Mouse (Mus musculus) CH12F3 (cell line): ENCODE results near the gene C1qtnf6.

Source experiments
- in situ Hi-C: fragments of 300-500 bp; cut with MboI; formaldehyde crosslinking; loops from 2 replicates; pipeline ENCODE4 v1.14.3; 2020; ENCODE audit warnings: low sequenced_read_pairs

The C1qtnf6 gene

DNA sequence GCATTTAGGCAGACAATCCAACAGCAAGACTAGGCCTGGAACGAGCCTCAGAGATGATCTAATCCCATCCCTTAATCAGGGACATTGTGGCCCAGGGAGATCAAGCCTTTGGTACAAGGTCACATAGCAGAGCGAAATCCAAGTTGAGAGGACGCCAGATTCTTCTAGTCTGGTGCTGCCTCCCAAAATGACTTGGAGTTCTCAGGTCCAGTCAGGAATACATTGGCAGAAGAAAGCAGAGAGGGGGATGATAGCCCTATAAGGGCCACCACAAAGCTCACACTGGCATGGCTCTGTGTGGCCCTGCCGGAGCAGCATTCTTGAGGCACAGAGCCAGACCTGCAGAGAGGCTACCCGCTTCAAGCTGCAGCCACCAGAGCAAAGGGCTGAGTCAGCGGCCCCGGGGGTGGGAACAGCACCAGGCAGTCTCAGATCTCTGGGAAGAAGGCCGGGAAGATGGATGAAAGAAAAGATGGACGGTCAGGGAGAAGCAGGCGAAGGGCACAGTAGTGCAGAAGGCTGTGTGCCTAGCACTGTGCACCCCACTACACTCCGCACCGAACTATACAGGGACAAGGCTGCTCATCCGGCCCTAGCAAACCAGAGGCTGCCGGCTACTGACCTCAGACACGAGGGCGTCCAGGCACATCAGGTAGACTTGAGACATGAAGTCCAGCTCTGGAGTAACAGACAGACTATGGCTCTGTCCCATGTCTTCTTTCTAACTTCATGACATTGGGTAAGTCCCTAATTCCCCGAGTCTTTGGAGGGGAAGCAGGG lies at the start of gene C1qtnf6:
Gene C1qtnf6, minus strand, starts transcription at position 746 of the 780 bp plus-strand sequence.
- in situ Hi-C loops, result loop anchor here (25.0 kb wide), 1 partner anchor 344 kb away; no protein-coding TSS in a partner anchor

DNA sequence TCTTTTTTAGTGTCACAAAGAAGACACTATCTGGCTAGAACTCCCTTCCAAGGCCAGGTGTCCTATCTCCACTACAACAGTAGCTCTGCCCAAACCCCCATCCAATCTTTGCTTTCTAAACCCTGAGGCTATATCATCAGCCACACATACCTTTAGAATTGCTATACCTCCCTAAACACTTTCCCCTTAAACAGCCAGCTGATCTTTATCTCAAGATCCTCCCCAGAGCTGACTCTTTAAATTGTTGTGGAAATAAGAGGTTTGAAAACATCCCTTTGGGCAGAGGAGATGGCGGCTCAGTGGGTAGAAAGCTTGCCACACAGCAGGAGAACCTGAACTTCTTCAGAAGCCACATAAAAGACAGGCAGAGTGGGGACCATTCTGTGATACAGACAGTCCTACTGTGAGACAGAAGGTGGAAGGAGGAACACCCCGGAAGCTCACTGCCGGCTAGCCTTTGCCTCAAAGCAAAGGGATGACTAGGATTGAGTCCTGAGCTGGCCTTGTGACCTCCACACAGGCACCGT lies 45.1 kb upstream of the C1qtnf6 start:
- in situ Hi-C loops, result no loop called here

DNA sequence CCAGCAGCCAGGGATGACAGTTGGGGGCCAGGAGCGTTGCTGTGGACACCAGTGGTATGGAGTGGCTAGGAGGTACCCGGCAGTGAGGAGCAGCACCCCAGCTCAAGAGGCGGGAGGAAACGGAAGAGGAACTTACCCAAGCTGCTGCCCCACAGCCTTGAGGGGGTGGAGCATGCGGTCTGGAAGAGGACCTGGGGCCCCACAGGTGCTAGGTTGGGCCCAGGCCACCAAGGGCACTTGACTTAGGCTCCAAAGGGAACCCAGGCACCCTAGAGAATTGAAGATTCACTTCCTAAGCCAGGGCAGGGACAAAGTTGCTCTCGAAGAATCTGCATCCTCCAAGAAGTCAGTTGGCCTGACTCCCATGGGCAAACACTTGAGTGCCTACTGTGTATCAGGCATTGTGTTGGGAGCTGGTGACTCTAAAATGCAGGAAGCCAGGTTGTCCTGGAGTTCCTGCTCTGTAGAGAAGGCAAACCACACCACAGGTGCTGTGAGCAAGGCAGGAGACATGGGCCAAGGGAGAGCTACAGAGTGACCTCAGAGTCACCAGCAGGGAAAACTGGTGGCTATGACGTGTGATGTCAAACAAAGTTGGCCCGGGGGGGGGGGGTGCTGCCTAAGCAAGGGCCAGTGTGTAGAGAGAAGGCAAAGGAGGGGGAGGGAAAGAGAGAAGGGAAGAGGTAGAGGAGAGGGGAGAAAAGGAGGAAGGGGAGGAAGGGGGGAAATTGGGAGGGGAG lies 41.6 kb upstream of the C1qtnf6 start, which contains the start of gene Rac2:
Gene Rac2, minus strand, starts transcription at position 126 of the 740 bp plus-strand sequence.
- in situ Hi-C loops, result no loop called here

DNA sequence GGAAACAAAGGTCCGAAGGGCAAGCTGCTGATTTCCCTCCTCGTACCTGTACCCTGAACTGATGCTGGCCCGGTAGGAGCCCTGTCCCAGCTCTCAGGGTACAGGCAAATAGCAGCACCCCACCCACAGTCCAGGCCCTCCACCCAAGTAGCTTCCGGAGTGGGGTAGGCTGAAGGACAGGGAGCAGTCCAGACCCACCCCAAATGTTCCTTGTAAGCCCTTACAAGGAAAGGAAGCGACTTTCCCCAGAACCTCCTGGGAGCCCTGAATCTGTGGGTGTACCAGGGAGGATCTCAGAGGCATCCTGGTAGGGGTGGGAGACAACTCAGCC lies 41.0 kb upstream of the C1qtnf6 start:
- in situ Hi-C loops, result no loop called here

DNA sequence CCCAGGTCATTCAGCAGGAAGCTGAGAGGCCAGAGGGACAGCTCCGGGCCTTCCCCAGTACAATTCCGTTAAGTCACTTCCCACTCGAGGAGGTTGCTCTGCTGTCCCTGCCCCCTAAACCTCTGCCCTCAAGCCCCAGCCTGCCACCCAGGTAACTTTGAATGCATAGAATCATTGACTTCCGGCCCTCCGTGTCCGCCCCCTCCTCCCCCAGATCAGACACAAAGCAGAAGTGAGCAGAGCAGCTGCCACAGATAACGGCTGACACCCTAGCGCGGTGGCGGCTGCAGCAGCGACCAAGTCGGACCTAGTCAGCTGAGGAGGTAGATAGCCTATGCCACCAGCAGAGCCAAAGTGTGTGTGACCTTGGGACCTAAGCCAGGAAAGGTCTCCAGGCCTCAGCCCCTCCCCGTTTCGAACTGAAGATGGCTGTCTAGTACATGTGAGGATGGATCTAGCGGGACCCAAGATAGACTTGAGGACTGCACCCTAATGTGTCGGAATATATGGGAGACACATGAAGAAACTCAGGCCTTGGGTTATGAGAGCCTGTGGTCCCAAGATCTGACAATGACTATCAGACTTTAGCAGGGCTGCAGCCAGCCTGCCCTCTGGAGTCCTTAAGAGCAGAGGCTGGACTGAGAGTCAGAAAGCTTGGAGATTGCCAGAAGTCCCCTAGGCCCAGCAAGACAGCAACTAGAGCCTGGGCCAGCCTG lies 40.5 kb upstream of the C1qtnf6 start:
- in situ Hi-C loops, result no loop called here

DNA sequence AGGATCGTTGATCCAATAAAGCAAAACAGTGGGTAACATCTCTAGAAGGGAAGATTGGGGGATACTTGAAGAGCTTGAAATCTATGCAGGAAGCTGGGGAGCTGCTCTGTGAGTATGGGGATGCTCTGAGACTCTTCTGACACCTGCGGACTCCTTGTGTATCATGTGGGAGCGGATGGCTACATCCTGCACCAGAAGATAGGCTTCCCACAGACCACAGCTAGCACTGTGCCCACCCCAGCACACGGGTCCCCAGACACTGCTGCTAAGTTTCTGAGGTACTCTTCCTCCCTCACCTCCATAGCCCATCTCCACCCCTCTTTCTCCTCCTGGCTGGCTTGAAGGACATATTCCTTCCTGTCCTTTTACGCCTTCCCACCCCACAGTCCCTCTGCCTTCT lies 39.0 kb upstream of the C1qtnf6 start:
- in situ Hi-C loops, result no loop called here

DNA sequence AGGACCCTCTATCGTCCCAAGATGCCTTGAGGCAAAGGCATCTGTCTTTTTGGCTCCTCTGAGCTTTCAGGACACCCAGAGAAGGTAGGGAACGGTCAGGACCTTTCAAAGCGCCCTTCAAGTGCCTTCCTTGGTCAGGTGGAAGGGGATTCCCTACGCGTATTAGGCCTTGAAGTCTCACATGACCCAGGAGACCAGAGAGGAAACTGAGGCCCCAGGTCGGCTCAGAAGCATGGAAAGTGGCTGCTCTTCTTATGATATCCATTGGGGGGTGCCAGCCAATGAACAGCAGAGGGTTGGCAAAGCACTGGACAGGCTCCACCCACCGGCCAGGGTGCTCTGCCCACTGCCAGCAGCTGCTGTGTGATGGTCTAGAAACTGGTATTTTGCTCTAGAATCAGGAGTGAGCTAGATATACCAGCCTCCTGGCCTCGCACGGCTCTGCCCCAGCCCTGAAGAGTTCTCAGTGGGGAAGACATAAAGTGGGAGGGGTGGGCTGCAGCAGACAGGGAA lies 36.4 kb upstream of the C1qtnf6 start:
- in situ Hi-C loops, result no loop called here

DNA sequence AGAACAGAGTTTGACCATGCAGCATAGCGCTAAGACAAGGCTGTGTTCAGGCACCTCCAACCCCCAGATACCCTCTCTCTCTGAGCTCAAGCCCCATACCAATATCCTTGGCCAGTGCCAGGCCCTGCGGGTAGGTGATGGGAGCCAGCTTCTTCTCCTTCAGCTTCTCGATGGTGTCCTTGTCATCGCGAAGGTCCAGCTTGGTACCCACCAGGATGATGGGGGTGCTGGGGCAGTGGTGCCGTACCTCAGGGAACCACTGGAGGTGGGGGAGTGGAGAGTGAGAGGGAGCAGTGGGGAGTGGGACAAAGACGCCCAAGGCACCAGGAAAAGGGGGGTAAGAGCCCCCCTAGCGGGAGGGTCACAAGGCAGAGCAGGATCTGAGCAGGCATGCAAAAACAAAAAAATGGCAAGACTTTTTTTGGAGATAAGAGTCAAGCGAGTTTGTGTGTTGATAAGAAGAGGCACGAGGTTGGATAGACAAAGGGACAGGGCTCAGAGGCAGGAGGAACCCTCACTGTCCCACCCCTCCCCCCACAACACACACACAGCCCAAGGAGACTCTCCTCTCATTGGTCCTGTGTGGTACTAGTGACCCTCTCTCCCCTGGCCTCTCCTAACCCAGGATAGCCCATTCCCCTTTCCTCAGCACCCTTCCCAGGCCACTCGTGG lies 33.7 kb upstream of the C1qtnf6 start:
- in situ Hi-C loops, result no loop called here

DNA sequence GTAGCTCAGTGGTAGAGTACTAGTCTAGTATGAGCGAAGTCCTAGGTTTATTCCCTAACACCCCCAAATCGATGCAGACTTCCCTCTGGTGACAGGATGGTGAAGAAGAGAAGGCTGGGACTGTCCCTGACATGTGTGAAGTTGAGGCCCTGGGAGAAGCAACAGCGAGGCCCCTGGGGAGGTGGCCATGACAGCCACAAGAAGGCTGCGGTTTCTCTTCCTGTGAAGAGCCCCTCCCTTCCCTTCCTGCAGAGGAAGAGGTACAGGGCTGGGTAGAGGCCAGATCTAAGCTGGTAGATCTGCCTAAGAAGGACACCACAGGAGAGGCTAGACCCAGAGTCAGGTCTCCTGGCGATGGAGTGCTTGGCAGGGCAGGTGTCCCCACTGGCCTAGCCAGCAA lies 32.7 kb upstream of the C1qtnf6 start:
- in situ Hi-C loops, result no loop called here

DNA sequence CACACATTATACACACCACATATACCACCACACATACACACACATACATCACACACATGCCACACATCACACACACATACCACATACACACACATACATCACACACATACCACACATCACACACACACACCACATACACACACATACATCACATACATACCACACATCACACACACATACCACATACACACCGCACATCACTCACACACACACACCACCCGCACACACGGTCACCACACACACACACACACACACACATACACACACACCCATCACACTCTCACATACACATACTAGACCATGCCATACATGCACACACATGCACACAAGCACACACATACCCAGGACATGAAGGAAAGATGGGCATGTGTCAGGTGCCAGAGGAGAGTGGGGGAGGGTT lies 32.1 kb upstream of the C1qtnf6 start:
- in situ Hi-C loops, result no loop called here

DNA sequence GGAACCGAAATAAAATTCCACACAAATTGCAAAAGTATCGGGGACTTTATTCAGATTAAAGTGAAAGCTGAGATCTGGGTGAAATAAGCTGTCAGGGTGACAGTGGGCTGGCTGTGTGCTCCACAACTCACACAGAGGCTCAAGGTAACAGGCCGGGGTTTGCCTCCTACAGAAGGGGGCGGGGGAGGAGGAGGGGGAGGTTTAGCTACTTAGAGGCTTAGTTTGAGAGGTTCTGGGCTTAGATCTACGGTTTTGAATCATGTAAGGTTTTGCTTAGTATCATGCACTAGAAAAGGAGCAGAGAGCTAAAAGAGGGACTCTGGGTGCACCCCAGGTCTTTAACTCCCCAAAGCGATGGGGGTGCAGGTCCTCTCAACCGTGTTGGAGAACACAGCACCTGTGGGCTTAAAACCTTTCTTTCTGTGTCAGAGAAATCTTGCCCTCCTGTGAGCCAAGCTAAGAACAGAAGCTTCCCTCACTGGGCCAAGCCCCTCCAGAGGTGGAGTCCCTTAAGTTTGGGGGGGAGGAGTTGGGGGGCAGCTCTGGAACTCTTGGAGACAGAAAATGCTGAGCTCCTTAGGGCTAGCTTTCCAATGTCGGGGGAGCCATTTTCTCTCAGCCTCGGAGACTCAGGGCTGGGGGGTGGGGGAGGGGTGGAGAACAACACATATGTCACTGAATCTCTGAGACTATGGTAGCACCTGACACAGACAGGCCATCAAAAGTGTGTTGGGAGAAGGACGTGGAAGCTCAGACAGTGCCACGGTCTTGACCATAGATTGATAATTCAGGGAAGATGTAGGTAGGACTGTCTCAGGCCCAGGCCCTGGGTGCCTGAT lies 28.1 kb upstream of the C1qtnf6 start:
- in situ Hi-C loops, result no loop called here

DNA sequence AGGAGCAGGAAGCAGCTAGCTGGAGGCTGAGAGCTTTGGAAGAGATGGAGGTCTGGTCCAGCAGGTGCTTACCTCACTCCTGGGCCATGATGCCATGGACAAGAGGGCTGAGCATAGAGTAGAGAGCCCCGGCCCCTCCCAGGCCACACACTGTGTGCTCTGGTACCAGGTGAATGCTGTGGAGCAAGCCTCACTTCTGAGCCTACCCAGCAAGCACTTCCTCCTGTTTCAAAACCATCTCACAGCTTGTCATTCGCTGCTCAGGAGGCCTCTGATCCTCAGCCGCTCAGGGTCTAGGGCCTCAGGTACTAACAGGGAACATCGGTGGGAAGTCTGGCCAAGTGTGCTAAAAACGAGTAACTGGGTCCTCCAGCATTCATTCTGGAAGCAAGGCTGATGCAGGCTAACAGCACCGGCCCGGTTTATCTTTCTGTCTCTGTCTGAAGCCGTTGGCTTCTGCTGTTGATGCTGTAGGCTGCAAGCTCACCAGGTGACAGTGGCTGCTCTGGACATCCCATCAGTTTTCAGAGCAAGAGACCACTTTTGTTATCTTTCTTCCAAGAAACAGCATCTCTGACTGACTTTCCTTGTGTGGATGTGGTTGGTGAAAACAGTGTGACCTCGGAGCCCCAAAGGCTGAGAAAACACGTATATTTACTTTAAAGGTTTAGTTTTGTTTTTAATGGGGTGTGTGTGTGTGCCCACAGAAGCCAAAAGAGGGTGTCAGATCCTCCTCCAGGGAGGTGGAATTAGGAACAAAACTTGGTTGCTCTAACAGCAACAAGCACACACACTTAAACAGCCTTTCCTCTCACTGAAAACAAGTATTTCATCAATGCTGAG lies 26.7 kb upstream of the C1qtnf6 start:
- in situ Hi-C loops, result no loop called here

DNA sequence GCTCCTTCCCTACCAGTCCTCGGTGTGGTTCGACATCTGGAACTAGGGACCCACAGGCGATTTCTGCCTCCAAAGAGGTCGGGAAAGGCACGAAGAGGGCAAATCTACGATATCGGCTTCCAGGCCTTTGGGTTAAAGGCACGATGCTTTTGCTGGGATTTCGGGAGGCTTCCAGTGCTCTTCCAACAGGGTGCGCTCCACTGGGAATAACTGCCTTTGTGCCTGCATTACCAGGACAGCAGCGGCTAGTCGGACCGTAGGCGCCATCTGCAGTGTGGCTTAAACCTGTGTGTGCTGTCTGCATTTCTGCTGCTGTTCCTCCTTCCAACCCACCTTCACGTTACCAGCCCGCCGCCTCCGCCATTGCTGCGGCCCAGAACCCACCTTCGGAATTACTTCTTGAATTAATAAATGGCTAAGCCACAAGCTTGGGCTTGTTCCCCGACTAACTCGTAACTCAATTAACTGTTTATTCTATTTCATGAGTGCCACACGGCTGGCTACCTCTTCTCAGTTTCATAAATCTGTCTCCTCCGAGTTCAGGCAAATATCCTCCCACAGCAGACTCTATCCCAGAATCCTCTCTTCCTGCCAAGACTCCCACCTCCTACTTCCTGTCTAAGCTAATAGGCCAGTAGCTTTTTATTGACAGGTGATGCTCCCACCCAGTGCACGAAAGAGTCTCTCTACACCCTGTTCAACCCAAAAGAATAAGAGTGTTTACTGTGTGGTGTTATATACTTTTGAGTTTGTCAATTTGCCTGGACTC lies 23.5 kb upstream of the C1qtnf6 start:
- in situ Hi-C loops, result no loop called here

DNA sequence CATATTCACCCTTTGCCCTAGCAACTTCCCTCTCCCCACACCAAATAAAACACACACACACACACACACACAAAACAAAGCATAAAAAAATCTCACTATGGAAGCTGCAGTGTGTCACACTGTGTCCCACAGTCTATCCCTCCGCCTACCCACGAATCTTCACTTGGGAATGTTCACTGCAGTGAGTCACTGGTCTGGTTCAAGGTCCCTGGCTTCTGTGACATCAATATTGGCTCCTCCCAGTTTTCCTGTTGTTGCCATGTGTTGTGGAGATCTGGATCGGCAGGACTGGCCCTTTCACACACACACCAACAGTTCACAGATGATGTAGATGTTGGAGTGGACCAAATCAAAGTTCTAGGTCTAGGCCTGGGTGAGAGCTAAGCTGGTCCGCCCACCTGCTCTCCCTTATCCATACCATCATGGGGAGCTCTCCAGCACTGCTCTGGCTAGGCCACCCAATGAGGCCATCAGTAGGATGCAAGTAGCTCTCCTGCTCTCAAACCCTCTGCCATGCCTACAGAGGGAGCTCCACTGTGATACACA lies 18.0 kb upstream of the C1qtnf6 start:
- in situ Hi-C loops, result loop anchor here (25.0 kb wide), 1 partner anchor 362 kb away; no protein-coding TSS in a partner anchor

DNA sequence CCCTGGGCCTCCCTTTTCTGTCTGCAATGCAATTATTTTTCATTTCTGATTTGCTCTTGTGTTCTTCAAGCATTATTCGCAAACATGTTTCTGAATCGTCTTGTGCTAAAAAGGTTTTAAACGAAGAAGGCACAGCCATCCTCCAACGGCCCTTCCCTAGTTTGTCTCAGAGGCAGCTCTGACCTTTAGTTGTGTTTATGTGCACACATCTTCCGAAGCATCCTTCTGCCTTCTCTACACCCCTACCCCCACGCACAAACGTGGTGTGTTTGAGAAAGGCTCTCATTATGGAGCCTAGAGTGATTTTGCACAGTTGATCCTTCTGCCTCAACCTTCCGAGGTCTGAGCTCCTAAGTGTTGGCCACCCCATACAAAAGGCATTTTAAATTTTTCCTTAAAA lies 17.5 kb upstream of the C1qtnf6 start:
- in situ Hi-C loops, result loop anchor here (25.0 kb wide), 1 partner anchor 361 kb away; no protein-coding TSS in a partner anchor

DNA sequence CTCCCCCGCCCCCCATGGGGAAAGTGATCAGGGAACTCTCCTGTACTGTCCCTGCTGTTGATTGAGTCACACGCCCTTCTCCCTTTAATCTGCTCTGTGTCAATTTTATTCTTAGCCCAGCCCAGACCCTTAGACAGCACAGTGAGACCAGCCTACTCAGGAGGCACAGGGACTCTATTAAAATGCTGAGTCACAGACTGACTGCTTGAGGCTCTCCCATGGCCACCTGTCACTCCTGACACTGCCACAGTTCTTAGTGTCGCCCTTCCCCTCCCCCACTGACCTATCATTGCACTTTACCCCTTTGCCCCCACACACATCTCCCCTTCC lies 17.1 kb upstream of the C1qtnf6 start:
- in situ Hi-C loops, result loop anchor here (25.0 kb wide), 1 partner anchor 361 kb away; no protein-coding TSS in a partner anchor

DNA sequence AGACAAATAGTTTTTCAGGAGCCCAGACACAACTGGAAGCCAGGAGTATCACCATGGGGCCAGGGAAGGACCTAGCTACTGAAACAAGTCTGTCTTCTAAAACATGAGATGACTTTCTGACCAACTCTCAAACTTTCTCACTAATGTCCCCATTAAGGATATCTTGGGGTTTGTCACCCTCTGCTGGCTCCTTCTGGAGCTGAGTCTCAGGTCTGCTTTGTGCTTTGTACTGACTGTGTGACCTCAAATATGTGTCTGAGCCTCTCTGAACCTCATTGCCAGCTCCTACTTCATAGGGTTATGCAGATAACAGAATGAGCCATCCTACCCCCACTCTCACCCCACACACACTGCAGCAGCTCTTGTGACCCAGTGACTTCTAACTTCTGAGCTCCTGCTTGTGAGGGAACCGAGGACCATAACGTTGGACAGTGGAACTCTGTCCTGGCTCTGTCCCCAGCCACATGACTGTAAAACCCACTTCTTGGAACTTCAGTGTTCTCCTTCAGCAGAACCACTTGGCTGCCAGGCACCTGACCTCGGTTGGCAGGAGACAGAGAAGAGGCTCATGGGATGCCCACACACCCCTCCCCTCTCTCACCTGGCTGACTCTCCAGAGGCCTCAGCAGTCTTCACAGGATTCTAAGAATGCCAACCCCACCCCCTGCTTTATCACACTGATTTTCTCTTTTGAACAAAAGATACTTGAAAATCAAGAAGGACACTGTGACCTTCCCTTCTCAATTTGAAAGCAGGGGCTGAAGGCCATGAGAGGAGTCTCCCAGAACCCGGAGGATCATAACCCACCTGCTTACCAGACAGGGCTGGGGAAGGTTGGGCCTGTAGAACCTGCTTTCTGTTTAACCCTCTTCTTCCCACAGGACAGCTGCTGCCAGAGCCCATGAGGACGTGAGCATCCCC lies 16.5 kb upstream of the C1qtnf6 start:
- in situ Hi-C loops, result loop anchor here (25.0 kb wide), 1 partner anchor 360 kb away; no protein-coding TSS in a partner anchor
